Mouse (Mus musculus) intestine, embryonic 14.5 days (tissue): ENCODE results near the gene Map3k6. TPM values are rescaled to one million over a fixed set of nuclear protein-coding genes. Genes with fewer than 3 reads are reported as not detected.

Experiments used
- ATAC-seq: fragments of 200-750 bp; cut with Nextera tagmentation; replicated peaks from 2 replicates; pipeline ENCODE4 v1.8.0; 2017; ENCODE audit warnings: low read depth, moderate number of reproducible peaks, moderate TSS enrichment, moderate library complexity; ENCODE audit not compliant: low FRiP score, low TSS enrichment
- DNase-seq: peaks from one replicate; pipeline ENCODE4 v3.0.0-alpha.2; 2018; ENCODE audit warnings: low spot score
- H3K27ac ChIP-seq: fragments of 300-500 bp; sonication (generic); 2 replicates; pipeline ENCODE4 v1.5.1; 2014; ENCODE audit warnings: low read depth, mild to moderate bottlenecking, control low read depth
- H3K27me3 ChIP-seq: fragments of 300-500 bp; sonication (generic); replicated peaks from 2 replicates; pipeline ENCODE4 v1.6.1; 2014; ENCODE audit warnings: low read length, control low read depth; ENCODE audit not compliant: control insufficient read depth, insufficient read depth
- H3K36me3 ChIP-seq: fragments of 300-500 bp; sonication (generic); 2 replicates; pipeline ENCODE4 v1.6.1; 2014; ENCODE audit warnings: low read length, control low read depth; ENCODE audit not compliant: control insufficient read depth, insufficient read depth
- H3K4me1 ChIP-seq: fragments of 300-500 bp; sonication (generic); replicated peaks from 2 replicates; pipeline ENCODE4 v1.6.1; 2014; ENCODE audit warnings: low read length, control low read depth, mixed read lengths; ENCODE audit not compliant: control insufficient read depth, insufficient read depth
- H3K4me2 ChIP-seq: fragments of 300-500 bp; sonication (generic); 2 replicates; pipeline ENCODE4 v1.6.1; 2014; ENCODE audit warnings: low read length
- H3K4me3 ChIP-seq: fragments of 300-500 bp; sonication (generic); 2 replicates; pipeline ENCODE4 v1.5.1; 2014; ENCODE audit warnings: low read depth, low read length, control low read depth, mixed read lengths
- H3K9ac ChIP-seq: fragments of 300-500 bp; sonication (generic); 2 replicates; pipeline ENCODE4 v1.6.1; 2014; ENCODE audit warnings: mild to moderate bottlenecking, low read length
- H3K9me3 ChIP-seq: fragments of 300-500 bp; sonication (generic); 2 replicates; pipeline ENCODE4 v1.6.1; 2016; ENCODE audit warnings: low read length, control low read depth; ENCODE audit not compliant: control insufficient read depth
- WGBS: fragments of 180-500 bp; shearing (Covaris S2); extraction: QIAGEN DNeasy Blood & Tissue Kit; methylation state at CpG from one replicate; pipeline ENCODE4 v1.1.7; 2014; 5-methylcytosine and 5-hydroxymethylcytosine counted together
- polyA plus RNA-seq: library from polyadenylated mRNA; unstranded; fragments of >200 nt; fragmentation: Nextera tagmentation; extraction: Ambion mirVana; gene quantifications from 2 replicates; pipeline ENCODE4 v1.2.1, GENCODE M21; 2014

The Map3k6 gene
- polyA plus RNA-seq, 1 experiment from 2014 or later = 2.8 TPM

DNA sequence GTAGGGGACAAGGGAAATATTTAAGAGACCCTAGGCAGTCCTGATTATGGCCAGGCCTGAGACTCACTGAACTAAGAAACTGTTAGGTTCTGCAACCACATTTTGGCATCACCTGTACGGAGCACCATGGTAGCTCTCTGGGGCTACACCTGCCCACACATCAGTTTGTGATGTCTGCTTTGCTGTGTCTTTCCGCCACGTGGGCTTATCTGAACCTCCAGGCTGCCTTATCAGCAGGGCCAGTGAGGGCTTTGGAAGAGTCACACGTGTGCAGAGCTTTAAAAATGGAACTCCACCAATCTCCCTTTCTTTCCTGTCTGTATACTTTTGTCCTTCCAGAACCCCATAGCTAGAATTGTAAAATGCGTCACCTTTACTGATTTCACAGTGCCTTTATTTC is 45.3 kb downstream of the Map3k6 start:
- DNase-seq (no peak), ATAC-seq (no peak)
- H3K9me3 ChIP-seq = no peaks in the 10 kb centered on the region
- H3K27ac ChIP-seq = no peak overlapping the region
- WGBS = 69% methylated on average over 5 of the region's 5 CpGs
- no peaks in the 10 kb centered on the region for H3K27me3 ChIP-seq
- H3K4me3 ChIP-seq = no peak overlapping the region
- peaks cover 15% of the 10 kb centered on the region for H3K4me1 ChIP-seq
- H3K9ac ChIP-seq = no peak overlapping the region
- no peak overlapping the region for H3K4me2 ChIP-seq
- H3K36me3 ChIP-seq = no peaks in the 10 kb centered on the region

DNA sequence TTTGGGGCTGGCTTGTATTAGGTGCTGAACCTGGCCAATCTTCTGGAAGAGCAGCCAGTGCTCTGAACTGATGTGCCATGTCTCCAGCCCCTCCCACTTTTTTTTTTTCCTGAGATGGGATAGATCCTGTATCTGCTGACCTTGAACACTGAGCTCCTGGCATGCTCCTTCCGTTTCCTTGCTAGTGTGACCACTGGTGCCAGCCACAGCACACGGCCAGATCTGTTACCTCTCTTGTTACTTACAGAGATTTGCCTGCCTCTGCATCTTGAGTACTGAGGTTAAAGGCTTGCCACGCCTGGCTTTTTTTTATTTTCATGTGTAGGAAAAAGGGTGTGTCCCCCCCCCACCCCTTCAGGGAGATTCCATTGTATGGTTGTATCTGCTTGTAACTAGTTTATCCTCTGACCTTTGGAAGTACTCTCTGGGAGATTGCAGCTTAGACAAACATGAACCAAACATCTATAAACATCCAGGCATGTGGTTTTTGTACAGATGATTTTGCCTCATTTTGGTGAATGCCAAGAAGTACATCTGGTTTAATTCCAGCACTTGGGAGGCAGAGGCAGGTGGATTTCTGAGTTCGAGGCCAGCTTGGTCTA is 46.0 kb downstream of the Map3k6 start:
- H3K9me3 ChIP-seq = no peaks in the 10 kb centered on the region
- H3K9ac ChIP-seq = no peak overlapping the region
- H3K27me3 ChIP-seq = no peaks in the 10 kb centered on the region
- no peak overlapping the region for H3K4me3 ChIP-seq
- H3K4me2 ChIP-seq = no peak overlapping the region
- 82% methylated on average over 4 of the region's 4 CpGs for WGBS
- no peak for ATAC-seq
- no peak overlapping the region for H3K27ac ChIP-seq
- H3K4me1 ChIP-seq = peaks cover 13% of the 10 kb centered on the region
- no peak for DNase-seq
- no peaks in the 10 kb centered on the region for H3K36me3 ChIP-seq

DNA sequence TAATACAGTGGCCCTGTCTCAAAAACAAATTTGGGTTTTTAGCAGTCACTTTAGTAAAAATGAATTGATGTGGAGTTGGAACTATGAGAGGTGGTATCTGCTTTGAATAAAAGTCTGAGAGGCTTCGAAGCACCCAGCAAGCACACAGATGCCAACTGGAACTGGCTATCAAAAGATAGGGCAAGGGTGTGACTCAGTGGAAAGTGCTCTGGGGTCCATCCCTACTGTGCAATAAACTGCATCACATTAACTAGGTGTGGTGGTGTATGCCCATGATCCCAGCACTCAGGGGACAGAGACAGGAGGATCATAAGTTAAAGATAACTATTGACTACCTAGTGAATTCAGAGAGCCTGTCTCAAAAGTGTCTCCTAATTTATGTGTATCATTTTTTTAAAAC is 50.6 kb downstream of the Map3k6 start:
- no peak overlapping the region for H3K4me3 ChIP-seq
- ATAC-seq (no peak), DNase-seq (no peak)
- H3K4me1 ChIP-seq = peaks cover 11% of the 10 kb centered on the region
- no peak overlapping the region for H3K9ac ChIP-seq
- 92% methylated on average over 1 of the region's 1 CpGs for WGBS
- H3K27me3 ChIP-seq = no peaks in the 10 kb centered on the region
- no peak overlapping the region for H3K27ac ChIP-seq
- no peak overlapping the region for H3K4me2 ChIP-seq
- H3K36me3 ChIP-seq = peaks cover 18% of the 10 kb centered on the region
- no peaks in the 10 kb centered on the region for H3K9me3 ChIP-seq

DNA sequence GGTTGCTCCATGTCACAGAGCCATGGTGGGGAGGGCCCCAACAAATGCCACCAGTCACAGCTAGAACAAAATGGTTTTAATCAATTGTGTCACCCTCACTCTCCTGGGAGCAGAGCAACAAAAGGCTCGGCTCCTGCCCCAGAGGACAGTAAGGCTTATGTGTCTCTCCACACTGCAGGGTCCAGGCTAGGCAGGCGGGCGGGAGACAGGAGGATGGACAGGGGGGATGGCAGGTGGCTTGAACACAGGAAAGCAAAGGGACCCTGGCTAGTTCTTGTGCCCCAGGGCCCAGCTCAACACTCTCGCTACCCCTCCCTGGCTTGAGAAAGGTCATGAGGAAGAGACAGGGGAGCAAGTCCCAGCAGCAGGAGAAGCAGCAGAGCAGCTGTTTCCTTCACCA is 51.8 kb downstream of the Map3k6 start:
- Histone ChIP-seq H3K27me3 (no peaks in the 10 kb centered on the region), H3K4me3 (no peak overlapping the region), H3K36me3 (peaks cover 27% of the 10 kb centered on the region), H3K9ac (no peak overlapping the region), H3K9me3 (no peaks in the 10 kb centered on the region), H3K4me1 (peaks cover 11% of the 10 kb centered on the region), H3K27ac (0 out of 2 replicates have a peak overlapping the region, but pooled peaks have one; percentile 18), H3K4me2 (no peak overlapping the region)
- ATAC-seq = no peak
- DNase-seq = no peak
- 80% methylated on average over 4 of the region's 4 CpGs for WGBS

DNA sequence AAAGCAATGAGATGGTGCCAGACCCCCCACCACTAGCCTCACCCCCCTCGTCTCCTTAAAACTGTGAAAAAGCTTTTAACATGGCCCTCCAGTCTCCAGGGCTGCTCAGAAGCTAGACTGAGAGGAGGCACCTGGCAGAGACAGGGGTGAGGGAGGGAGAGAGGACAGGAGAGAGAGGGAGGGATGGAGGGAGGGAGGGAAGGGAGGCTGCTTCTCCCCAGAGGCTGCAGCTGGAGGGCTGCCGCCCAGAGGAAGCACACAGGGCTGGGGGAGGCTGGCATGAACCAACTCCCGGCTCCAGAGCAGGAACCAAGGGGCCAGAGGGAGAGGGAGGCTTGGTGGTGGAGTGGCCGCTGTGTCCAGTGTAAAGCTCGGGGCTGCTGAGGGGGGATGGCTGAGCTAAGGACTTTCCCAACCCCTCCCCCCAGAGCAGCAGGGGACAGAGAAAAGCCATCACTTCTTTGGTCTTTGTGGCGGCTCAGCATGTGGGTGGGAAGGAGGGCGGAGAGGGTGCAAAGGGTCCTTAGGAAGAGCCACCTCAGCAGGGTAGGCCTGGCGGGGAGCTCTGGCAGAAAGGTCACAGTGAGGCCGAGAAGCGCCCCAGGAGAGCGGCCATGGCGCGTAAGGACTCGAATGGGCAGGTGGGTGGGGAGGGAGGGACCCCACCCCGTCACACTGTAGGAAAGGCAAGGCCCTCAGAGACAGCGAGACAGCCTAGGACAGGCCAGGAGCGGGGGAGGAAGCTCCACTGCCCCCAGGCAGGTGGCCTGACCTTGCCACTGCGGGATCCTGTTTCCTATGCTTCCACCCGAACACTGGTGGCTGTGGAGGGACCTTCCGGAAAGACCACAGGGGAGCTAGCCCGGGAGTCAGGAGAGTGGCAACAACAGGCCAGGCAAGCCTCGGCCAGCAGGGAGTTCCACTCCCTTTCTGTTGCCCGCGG is 52.6 kb downstream of the Map3k6 start:
- DNase-seq (peak; percentile 53), ATAC-seq (peak; percentile 36)
- no peak overlapping the region for H3K9ac ChIP-seq

DNA sequence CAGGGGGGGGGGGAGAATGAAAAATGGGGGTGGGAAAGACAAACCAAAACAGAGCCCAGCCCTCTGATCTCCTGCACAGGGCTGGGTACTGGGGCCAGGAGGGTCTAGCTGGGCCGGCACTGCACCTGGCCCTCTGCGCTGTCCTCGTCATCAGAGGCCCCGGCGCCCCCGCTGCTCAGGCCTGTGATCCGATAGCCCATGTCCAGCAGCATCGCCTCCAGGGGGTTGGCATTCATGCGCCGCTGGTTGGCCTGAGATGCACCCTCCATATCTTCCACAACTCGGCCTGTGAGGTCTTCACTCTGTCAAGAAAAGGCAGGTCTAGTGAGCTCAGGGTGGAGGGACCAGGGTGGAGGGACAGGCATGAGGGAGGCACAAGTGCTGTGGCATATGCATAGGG is 53.5 kb downstream of the Map3k6 start:
- ATAC-seq (no peak), DNase-seq (no peak)
- Histone ChIP-seq H3K27ac (no peak overlapping the region), H3K36me3 (peaks cover 27% of the 10 kb centered on the region), H3K4me3 (no peak overlapping the region), H3K9ac (no peak overlapping the region), H3K4me2 (no peak overlapping the region), H3K27me3 (no peaks in the 10 kb centered on the region), H3K4me1 (peaks cover 22% of the 10 kb centered on the region), H3K9me3 (no peaks in the 10 kb centered on the region)
- 58% methylated on average over 11 of the region's 11 CpGs for WGBS

More for the DNA sequence above, 52.6 kb downstream of the Map3k6 start:
- peaks cover 13% of the 10 kb centered on the region for H3K4me1 ChIP-seq
- peak overlapping the region; percentile 36; the same call in 1 of the 2 replicates for H3K27ac ChIP-seq
- no peaks in the 10 kb centered on the region for H3K9me3 ChIP-seq
- no peaks in the 10 kb centered on the region for H3K27me3 ChIP-seq
- H3K36me3 ChIP-seq = peaks cover 27% of the 10 kb centered on the region
- H3K4me3 ChIP-seq = no peak overlapping the region
- H3K4me2 ChIP-seq = no peak overlapping the region
- WGBS = 28% methylated on average over 24 of the region's 24 CpGs

DNA sequence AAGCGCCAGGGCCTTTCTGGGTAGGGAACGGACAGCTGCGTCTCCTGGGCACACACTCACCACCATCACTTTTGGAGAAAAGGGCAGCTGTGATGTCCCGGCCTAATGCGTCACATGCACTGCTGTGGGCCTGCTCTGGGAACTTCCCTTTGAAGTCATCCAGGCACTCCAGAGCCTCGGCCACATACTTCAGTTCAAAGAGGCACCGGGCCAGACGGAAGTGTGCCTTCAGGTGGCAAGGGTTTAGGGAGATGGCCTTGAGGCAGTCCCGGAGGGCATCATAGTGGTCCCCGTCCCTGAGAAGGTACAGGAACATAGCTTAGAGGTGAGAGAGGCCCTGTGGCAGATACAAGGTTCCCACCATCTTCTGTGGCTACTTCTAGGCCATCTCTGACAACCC is 56.7 kb downstream of the Map3k6 start:
- ATAC-seq (no peak), DNase-seq (no peak)
- no peaks in the 10 kb centered on the region for H3K27me3 ChIP-seq
- H3K4me2 ChIP-seq = no peak overlapping the region
- peaks cover 50% of the 10 kb centered on the region for H3K36me3 ChIP-seq
- H3K4me3 ChIP-seq = no peak overlapping the region
- no peaks in the 10 kb centered on the region for H3K9me3 ChIP-seq
- no peak overlapping the region for H3K9ac ChIP-seq
- 64% methylated on average over 10 of the region's 10 CpGs for WGBS
- peaks cover 28% of the 10 kb centered on the region for H3K4me1 ChIP-seq
- H3K27ac ChIP-seq = no peak overlapping the region

DNA sequence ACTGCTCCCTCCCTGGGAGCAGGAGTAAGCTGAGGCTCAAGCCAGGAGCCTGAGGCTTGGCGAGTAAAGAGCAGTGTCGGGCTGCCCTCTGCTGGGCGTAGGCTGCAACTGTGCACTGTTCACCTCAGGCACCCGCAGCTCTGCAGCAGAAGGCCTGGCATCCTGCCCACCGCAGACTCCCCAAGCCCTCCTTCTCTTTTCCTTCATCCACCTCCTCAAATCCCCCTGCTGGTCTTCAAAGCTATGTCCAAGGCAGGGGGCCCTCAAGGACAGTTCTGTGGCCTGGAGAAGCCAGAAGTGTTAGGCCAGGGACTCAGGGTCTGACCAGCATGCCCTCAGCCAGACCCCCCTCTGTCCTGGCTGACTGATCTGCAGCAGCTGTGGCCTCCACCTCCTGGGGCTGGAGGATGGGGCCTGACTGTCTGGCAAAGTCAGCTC is 57.2 kb downstream of the Map3k6 start:
- peaks cover 27% of the 10 kb centered on the region for H3K4me1 ChIP-seq
- ATAC-seq (peak; percentile 71), DNase-seq (peak; percentile 89)
- 4% methylated on average over 5 of the region's 5 CpGs for WGBS
- no peak overlapping the region for H3K9ac ChIP-seq
- no peak overlapping the region for H3K4me3 ChIP-seq
- H3K36me3 ChIP-seq = peaks cover 51% of the 10 kb centered on the region
- H3K27me3 ChIP-seq = no peaks in the 10 kb centered on the region
- H3K9me3 ChIP-seq = no peaks in the 10 kb centered on the region
- no peak overlapping the region for H3K4me2 ChIP-seq
- 0 out of 2 replicates have a peak overlapping the region, but pooled peaks have one; percentile 3 for H3K27ac ChIP-seq
